Mouse (Mus musculus) CH12.LX (cell line): ENCODE results near the gene Ndufs2.

Source experiments
- CTCF ChIP-seq, 2 experiments: IDR thresholded peaks in 1 of 2; conservative IDR thresholded peaks in 1 of 2; 2 replicates each; pipeline ENCODE4 v1.5.1; 2011 to 2012; ENCODE audit warnings: low read depth in 2 of 2, low read length in 2 of 2, improper control_type of control experiment in 1 of 2, inconsistent platforms in 1 of 2, mild to moderate bottlenecking in 1 of 2, moderate library complexity in 1 of 2
- JUND ChIP-seq: conservative IDR thresholded peaks from 2 replicates; pipeline ENCODE4 v1.6.1; 2011; ENCODE audit warnings: low read depth, low read length, improper control_type of control experiment
- MAZ ChIP-seq: IDR thresholded peaks from 2 replicates; pipeline ENCODE4 v1.6.1; 2012; ENCODE audit warnings: low read depth, mild to moderate bottlenecking, inconsistent platforms, low read length, improper control_type of control experiment, moderate library complexity
- MXI1 ChIP-seq: IDR thresholded peaks from 2 replicates; pipeline ENCODE4 v1.6.1; 2011; ENCODE audit warnings: mild to moderate bottlenecking, low read depth, low read length, improper control_type of control experiment

DNA sequence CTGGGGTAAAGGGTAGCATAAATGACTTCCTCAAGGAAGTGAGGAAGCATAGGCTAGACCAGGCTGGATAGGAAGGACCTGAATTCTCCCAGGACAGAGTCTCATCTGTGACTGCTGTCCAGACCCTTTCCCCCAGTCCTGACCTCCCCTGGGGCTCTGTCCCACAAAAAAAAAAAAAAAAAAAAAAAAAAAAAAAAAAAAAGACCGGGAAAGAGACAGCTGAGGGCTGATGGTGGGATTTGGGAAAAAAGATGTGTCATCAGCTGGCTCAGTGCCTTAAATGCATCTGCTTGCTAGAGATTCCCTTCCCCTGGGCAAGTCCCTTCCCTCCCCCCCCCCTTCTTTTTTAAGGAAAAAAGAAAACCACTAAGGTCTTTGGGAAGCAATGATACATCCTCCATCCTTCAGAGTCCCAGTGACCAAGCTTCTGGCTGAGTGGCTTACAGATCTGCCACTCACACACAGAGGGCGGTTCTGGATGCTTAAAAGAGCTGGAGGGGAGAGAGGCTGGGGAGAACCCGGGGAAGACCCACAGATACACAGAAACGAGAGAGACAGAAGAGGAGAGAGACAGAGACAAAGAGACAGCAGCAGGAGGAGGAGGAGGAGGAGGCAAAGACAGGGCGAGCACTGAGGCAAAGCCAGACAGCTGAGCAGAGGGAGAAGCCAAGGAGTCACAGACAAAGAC is 1.1 kb downstream of the Ndufs2 start, which contains the start of gene Adamts4:
- no peak for TF ChIP-seq JUND
- TF ChIP-seq CTCF (conservative IDR thresholded peaks at IDR 0.05 in 1 of 2, IDR thresholded peaks at IDR 0.05 in 1 of 2; ENCODE audit: low read depth in 2 of 2, low read length in 2 of 2), result no peak
- no peak for TF ChIP-seq MAZ
- no peak for TF ChIP-seq MXI1
